Mouse (Mus musculus) adrenal gland, postnatal 36 days (tissue): Measurements from ENCODE around the gene Gjb2. TPM values are rescaled to one million over a fixed set of nuclear protein-coding genes. Genes with fewer than 3 reads are reported as not detected.

Source experiments
- DNase-seq, 2 experiments: peaks; one replicate each; pipeline ENCODE4 v3.0.0; 2021; ENCODE audit warnings: mixed read lengths in 1 of 2
- total RNA-seq, 2 experiments: library from RNA; stranded (reverse); gene quantifications; 2 replicates each; pipeline ENCODE4 v1.2.3; 2021

Gene Gjb2
- total RNA-seq, 2 experiments from 2014 or later = 1.1 to 15.2 TPM

GRCm38 (mm10) chr14:57069906-57070305, 34.6 kb downstream of the Gjb2 start:
- DNase-seq = peak; percentile 30 to 44

GRCm38 (mm10) chr14:57066053-57066452, 38.4 kb downstream of the Gjb2 start:
- DNase-seq = no peak

- DNase-seq = peak; percentile 65 to 71
These were observed 44.5 kb downstream of the Gjb2 start for GRCm38 (mm10) chr14:57060052-57060451.

GRCm38 (mm10) chr14:57057563-57058321, 46.8 kb downstream of the Gjb2 start, which contains the start of gene Gja3:
Gene Gja3, minus strand, starts transcription at chr14:57058100.
- no peak for DNase-seq

GRCm38 (mm10) chr14:57057204-57057562, 47.3 kb downstream of the Gjb2 start:
- no peak for DNase-seq

GRCm38 (mm10) chr14:57052713-57053112, 51.8 kb downstream of the Gjb2 start:
- DNase-seq = no peak

Other genes with a start within 250 kb of the Gjb2 start
- 10 to 100 TPM; 54.9 to 55.5 TPM for gene Zmym2, start 218.0 kb downstream of the Gjb2 start, total RNA-seq
- not detected for gene Gja3, start 46.6 kb downstream of the Gjb2 start, total RNA-seq
- gene Gm4491, start 11.2 kb upstream of the Gjb2 start, total RNA-seq = not detected
- not detected for gene Gjb6, start 28.9 kb upstream of the Gjb2 start, total RNA-seq